Mouse (Mus musculus) stomach, postnatal 0 days (tissue): ENCODE results near the gene Gna15.

Experiments
- CTCF ChIP-seq: IDR thresholded peaks from 2 replicates; pipeline ENCODE4 v1.5.1; 2016; ENCODE audit warnings: antibody characterized with exemption, low read depth, mild to moderate bottlenecking, moderate library complexity
- EP300 ChIP-seq: optimal IDR thresholded peaks from 2 replicates; pipeline ENCODE3; 2016; ENCODE audit warnings: antibody characterized with exemption

DNA sequence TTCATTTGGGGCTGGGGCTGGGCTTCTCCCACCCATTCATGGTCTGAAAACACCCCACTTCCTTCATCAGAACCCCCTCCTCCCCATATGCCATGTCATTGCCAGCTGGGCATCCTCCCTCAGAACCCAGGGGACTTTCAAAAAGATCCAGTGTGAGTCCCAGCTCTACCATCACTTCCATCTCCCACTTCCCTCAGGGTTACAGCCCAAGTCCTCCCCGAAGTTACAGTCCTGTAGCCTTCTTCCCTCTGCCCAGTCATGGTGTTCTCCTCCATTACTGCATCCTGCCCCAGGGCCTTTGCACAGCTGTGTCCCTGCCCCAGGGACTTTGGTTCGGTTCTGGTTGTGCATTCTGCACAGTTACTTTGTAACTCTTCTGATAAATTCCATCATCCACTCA, 69.9 kb downstream of the Gna15 start:
- TF ChIP-seq CTCF, result no peak
- TF ChIP-seq EP300, result no peak
